Mouse (Mus musculus) limb, embryonic 12.5 days (tissue): ENCODE data around the gene Oxt. TPM values are rescaled to one million over a fixed set of nuclear protein-coding genes. Genes with fewer than 3 reads are reported as not detected.
"Not testable (repeated sequence)": the region's sequence is repeated elsewhere in the genome, so short reads cannot be mapped to it uniquely, and the experiment has no call there.

ENCODE experiments used
- ATAC-seq: fragments of 200-750 bp; cut with Nextera tagmentation; 2 replicates; pipeline ENCODE4 v1.8.0; 2017; ENCODE audit warnings: low read depth, moderate TSS enrichment; ENCODE audit not compliant: insufficient number of reproducible peaks, insufficient read depth, low FRiP score, low TSS enrichment
- H3K27ac ChIP-seq: fragments of 300-500 bp; sonication (generic); 2 replicates; pipeline ENCODE4 v1.5.1; 2016; ENCODE audit warnings: mild to moderate bottlenecking, moderate library complexity
- H3K27me3 ChIP-seq: fragments of 300-500 bp; sonication (generic); 2 replicates; pipeline ENCODE4 v1.6.1; 2016; ENCODE audit warnings: mild to moderate bottlenecking, moderate library complexity
- H3K36me3 ChIP-seq: fragments of 300-500 bp; sonication (generic); 2 replicates; pipeline ENCODE4 v1.6.1; 2016; ENCODE audit warnings: mild to moderate bottlenecking, moderate library complexity
- H3K4me1 ChIP-seq: fragments of 300-500 bp; sonication (generic); replicated peaks from 2 replicates; pipeline ENCODE4 v1.6.1; 2016
- H3K4me2 ChIP-seq: fragments of 300-500 bp; sonication (generic); 2 replicates; pipeline ENCODE4 v1.6.1; 2016; ENCODE audit warnings: mild to moderate bottlenecking, moderate library complexity
- H3K4me3 ChIP-seq: fragments of 300-500 bp; sonication (generic); replicated peaks from 2 replicates; pipeline ENCODE4 v1.5.1; 2016; ENCODE audit warnings: mild to moderate bottlenecking
- H3K9ac ChIP-seq: fragments of 300-500 bp; sonication (generic); replicated peaks from 2 replicates; pipeline ENCODE4 v1.6.1; 2016; ENCODE audit warnings: mild to moderate bottlenecking, moderate library complexity
- H3K9me3 ChIP-seq: fragments of 300-500 bp; sonication (generic); 2 replicates; pipeline ENCODE4 v1.6.1; 2016; ENCODE audit warnings: mild to moderate bottlenecking, moderate library complexity
- WGBS: fragments of 180-500 bp; shearing (Covaris S2); methylation state at CpG from one replicate; pipeline ENCODE4 v1.1.7; 2016; 5-methylcytosine and 5-hydroxymethylcytosine counted together
- polyA plus RNA-seq: library from polyadenylated mRNA; unstranded; fragments of >200 nt; fragmentation: Nextera tagmentation; extraction: Ambion mirVana; gene quantifications from 2 replicates; pipeline ENCODE4 v1.2.1, GENCODE M21; 2016

Oxt gene
- polyA plus RNA-seq, 1 experiment from 2014 or later = not detected

DNA sequence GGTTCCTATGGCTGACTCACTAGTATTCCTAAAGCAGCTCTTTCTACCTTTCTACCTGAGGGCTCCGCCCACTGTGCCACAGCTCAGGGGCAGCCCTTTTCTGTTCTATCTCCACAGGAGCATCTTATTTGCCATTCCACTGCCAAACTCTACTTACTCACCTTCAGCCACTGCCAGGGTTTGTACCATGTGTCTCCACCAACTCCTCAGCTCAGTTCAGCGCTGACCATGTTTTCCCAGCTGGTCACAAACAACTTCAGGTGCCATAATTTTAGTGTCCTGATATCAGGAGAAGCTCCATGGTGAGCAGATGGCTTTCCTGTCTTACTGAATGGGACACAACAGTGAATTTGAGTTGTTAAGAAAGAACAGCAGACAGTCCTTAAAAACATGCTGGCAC, 18.5 kb upstream of the Oxt start:
- H3K27ac ChIP-seq = no peak overlapping the region
- WGBS = 99% methylated on average over 2 of the region's 2 CpGs
- H3K4me3 ChIP-seq = no peak overlapping the region
- ATAC-seq = no peak
- H3K36me3 ChIP-seq = peaks cover 60% of the 10 kb centered on the region
- no peak overlapping the region for H3K4me2 ChIP-seq
- H3K4me1 ChIP-seq = no peaks in the 10 kb centered on the region
- no peaks in the 10 kb centered on the region for H3K27me3 ChIP-seq
- no peaks in the 10 kb centered on the region for H3K9me3 ChIP-seq
- no peak overlapping the region for H3K9ac ChIP-seq

DNA sequence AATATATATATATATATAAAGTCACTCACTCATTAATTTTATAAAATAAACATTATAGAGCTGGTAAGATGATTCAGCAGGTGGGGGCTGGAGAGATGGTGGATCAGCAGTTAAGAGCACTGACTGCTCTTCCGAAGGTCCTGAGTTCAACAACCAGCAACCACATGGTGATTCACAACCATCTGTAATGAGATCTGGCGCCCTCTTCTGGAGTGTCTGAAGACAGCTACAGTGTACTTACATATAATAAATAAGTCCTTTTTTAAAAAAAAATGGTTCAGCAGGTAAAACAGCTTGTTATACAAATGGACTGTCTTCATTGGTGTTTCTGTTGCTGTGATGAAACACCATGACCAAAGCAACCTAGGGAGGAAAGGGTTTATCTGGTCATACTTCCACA, 18.0 kb upstream of the Oxt start:
- H3K4me1 ChIP-seq = peaks cover 5% of the 10 kb centered on the region
- no peak overlapping the region for H3K4me2 ChIP-seq
- peaks cover 54% of the 10 kb centered on the region for H3K36me3 ChIP-seq
- H3K27me3 ChIP-seq = no peaks in the 10 kb centered on the region
- no peak overlapping the region for H3K4me3 ChIP-seq
- ATAC-seq = no peak
- H3K9me3 ChIP-seq = no peaks in the 10 kb centered on the region
- no peak overlapping the region for H3K27ac ChIP-seq
- WGBS = 76% methylated on average over 2 of the region's 2 CpGs
- H3K9ac ChIP-seq = no peak overlapping the region

DNA sequence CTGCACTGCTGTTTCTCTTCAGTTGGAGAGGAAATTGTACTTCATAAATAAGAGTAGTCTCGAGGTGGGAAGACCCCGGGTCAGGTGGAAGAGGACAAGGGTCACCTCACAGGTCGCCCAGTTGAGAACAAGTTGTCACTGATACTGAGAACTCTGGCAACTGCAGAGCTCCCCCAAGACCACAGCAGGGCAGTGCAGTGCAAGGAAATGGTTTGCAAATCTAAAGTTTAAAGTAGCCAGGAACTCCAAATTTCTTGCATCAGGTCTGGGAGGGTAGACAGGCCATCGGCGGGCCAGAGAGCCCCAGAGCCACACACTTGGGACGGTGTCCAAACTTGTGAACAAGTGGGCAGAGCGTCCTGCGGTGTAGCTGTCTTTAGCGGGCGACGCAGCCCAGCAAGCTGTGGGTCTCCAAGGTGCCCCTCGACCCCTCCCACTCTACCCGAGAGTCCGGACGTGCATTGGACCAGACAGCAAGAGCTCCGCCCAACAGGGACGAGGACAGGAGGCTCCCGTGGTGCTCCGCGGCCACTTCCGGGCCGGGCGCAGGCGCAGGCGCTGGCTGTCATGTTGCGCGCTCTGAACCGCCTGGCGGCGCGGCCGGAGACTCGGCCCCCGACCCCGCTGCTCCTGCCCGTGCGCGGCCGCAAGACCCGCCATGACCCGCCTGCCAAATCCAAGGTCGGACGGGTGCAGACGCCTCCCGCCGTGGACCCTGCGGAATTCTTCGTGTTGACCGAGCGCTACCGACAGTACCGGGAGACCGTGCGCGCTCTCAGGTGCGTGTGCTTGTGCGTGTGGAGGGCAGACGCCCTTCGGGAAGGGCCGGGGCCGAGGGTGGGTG, 12.5 kb upstream of the Oxt start, which contains the start of gene Mrps26:
Gene Mrps26, plus strand, starts transcription at position 531 of the 844 bp plus-strand sequence.
- Histone ChIP-seq H3K4me1 (peaks cover 26% of the 10 kb centered on the region), H3K9me3 (no peaks in the 10 kb centered on the region), H3K36me3 (peaks cover 26% of the 10 kb centered on the region), H3K4me3 (peak within 1 kb of the TSS; percentile 88), H3K27ac (peak within 1 kb of the TSS; percentile 59; the same call in 1 of the 2 replicates), H3K9ac (peak within 1 kb of the TSS; percentile 86), H3K27me3 (no peaks in the 10 kb centered on the region), H3K4me2 (peak within 1 kb of the TSS; percentile 94)
- WGBS = under 1% methylated on average over 61 of the region's 61 CpGs
- peak; percentile 97 for ATAC-seq

DNA sequence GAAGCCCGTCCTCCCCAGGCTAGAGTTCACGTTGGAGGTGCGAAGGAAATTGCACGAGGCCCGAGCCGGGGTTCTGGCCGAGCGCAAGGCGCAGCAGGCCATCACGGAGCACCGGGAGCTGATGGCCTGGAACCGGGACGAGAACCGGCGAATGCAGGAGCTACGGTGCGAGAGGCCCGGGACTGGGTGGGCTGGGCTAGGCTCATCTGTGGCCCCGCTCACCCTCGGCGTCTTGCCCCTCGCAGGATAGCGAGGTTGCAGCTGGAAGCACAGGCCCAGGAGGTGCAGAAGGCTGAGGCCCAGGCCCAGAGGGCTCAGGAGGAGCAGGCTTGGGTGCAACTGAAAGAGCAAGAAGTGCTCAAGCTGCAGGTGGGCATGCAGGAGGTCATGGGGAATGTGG, 11.9 kb upstream of the Oxt start:
- no peak overlapping the region; the same call in 1 of the 2 replicates for H3K27ac ChIP-seq
- WGBS = under 1% methylated on average over 23 of the region's 23 CpGs

DNA sequence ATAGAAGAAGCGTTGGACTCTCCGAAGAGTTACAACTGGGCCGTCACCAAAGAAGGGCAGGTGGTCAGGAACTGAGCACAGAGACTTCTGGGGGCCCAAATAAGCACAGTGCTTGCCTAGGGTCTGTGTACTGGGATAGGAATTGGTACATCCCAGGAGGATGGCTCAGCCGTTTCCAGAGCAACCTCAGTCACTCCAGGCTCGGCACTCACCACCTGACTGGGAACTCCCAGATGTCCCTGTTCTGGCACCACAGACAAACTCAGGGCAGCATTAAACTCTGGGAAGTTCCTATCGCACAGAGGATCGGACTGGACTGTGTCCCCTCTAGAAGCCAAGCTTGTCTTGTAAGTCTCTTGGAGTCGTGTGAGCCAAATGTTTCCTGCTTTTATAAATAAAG, 11.0 kb upstream of the Oxt start:
- whole genome bisulfite sequencing = 72% methylated on average over 8 of the region's 8 CpGs
- Histone ChIP-seq H3K27ac (no peak overlapping the region), H3K9me3 (no peaks in the 10 kb centered on the region), H3K9ac (peak overlapping the region; percentile 86; the same call in 1 of the 2 replicates), H3K4me1 (peaks cover 26% of the 10 kb centered on the region), H3K36me3 (peaks cover 23% of the 10 kb centered on the region), H3K4me3 (peak overlapping the region; percentile 88), H3K27me3 (no peaks in the 10 kb centered on the region), H3K4me2 (peak overlapping the region; percentile 94)
- no peak for ATAC-seq

More for the DNA sequence above, 11.9 kb upstream of the Oxt start:
- peak overlapping the region; percentile 86 for H3K9ac ChIP-seq
- peak; percentile 21 for ATAC-seq
- H3K9me3 ChIP-seq = no peaks in the 10 kb centered on the region
- peak overlapping the region; percentile 94 for H3K4me2 ChIP-seq
- peak overlapping the region; percentile 88 for H3K4me3 ChIP-seq
- no peaks in the 10 kb centered on the region for H3K27me3 ChIP-seq
- peaks cover 26% of the 10 kb centered on the region for H3K4me1 ChIP-seq
- H3K36me3 ChIP-seq = peaks cover 23% of the 10 kb centered on the region

DNA sequence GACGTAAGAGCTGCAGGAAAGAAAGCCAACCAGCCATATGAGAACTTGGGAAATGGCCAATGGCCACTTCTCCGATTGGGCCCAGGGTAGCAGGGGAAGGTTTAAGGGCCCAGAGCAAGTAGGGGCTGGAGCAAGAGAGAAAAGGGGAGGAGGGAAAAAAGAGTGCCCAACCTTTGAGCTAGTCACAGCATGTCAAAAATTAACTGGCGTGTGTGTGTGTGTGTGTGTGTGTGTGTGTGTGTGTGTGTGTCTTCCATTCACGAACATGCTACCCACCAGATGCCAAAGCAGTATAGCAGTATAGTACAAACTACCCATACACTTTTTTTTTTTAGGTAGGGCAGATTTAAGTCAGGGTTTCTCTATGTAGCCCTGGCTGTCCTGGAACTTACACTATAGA, 7.1 kb upstream of the Oxt start:
- H3K4me2 ChIP-seq = no peak overlapping the region
- ATAC-seq = no peak
- peaks cover 8% of the 10 kb centered on the region for H3K27me3 ChIP-seq
- peaks cover 19% of the 10 kb centered on the region for H3K4me1 ChIP-seq
- no peaks in the 10 kb centered on the region for H3K9me3 ChIP-seq
- no peak overlapping the region for H3K27ac ChIP-seq
- peaks cover 23% of the 10 kb centered on the region for H3K36me3 ChIP-seq
- H3K9ac ChIP-seq = no peak overlapping the region
- H3K4me3 ChIP-seq = no peak overlapping the region
- WGBS = 73% methylated on average over 4 of the region's 4 CpGs

DNA sequence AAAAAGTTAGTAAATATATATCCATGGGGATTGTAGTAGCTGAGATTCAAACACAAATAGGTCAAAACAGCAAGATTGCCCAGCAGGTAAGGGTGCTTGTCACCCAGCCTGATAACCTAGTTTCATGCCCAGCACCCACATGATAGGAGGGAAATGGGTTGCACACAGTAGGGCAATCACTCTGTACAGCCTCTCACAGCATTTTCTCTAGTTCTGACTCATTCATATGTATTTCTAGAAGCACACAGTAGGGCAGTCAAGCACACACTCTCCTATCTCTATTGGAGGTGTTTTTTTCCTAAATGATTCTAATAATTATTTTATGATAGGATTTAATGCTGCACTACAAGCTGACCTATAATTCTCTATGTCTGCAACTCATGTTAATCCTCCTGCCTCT, 6.0 kb upstream of the Oxt start:
- peaks cover 16% of the 10 kb centered on the region for H3K27me3 ChIP-seq
- no peak overlapping the region for H3K4me2 ChIP-seq
- H3K9ac ChIP-seq = no peak overlapping the region
- H3K4me1 ChIP-seq = peaks cover 9% of the 10 kb centered on the region
- no peak for ATAC-seq
- H3K4me3 ChIP-seq = no peak overlapping the region
- no peak overlapping the region for H3K27ac ChIP-seq
- H3K9me3 ChIP-seq = no peaks in the 10 kb centered on the region
- H3K36me3 ChIP-seq = peaks cover 22% of the 10 kb centered on the region

DNA sequence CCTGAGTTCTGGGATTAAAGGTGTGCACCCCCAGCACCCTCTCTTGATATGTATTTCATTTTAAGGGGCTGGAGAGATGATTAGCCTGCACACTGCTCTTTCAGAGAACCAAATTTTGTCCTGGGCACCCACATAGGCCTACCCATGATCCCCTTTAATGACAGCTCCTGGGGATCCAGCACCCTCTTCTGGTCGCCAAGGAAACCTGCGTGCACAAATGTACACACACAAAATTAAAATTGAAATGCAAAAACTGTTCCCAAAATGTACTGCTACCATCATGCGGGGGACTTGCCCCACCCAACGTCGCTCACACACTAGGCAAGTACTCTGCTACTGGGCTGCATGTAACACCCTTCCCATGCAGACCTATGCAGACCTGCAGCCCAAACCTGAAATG, 1.0 kb upstream of the Oxt start:
- 88% methylated on average over 5 of the region's 5 CpGs for WGBS
- no peak overlapping the region for H3K27ac ChIP-seq
- no peak overlapping the region for H3K4me3 ChIP-seq
- no peaks in the 10 kb centered on the region; the same call in 1 of the 2 replicates for H3K9me3 ChIP-seq
- H3K4me2 ChIP-seq = no peak overlapping the region
- no peaks in the 10 kb centered on the region for H3K36me3 ChIP-seq
- no peak for ATAC-seq
- peaks cover 66% of the 10 kb centered on the region for H3K27me3 ChIP-seq
- H3K4me1 ChIP-seq = peaks cover 11% of the 10 kb centered on the region
- H3K9ac ChIP-seq = no peak overlapping the region

DNA sequence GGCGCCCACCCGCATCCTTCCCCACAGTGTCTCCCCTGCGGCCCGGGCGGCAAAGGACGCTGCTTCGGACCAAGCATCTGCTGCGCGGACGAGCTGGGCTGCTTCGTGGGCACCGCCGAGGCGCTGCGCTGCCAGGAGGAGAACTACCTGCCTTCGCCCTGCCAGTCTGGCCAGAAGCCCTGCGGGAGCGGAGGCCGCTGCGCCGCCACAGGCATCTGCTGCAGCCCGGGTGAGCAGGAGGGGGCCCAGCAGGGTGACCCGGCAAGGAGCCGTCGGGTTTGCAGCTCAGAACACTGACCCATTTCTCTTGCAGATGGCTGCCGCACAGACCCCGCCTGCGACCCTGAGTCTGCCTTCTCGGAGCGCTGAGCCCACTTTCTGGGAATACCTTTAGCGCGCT, 591 bp downstream of the Oxt start:
- H3K9ac ChIP-seq = peak overlapping the region; percentile 44
- H3K4me2 ChIP-seq = peak overlapping the region; percentile 55
- peak overlapping the region; percentile 35 for H3K4me3 ChIP-seq
- H3K27ac ChIP-seq, H3K9me3 ChIP-seq, H3K36me3 ChIP-seq, ATAC-seq: not testable (repeated sequence)
- WGBS = 2% methylated on average over 32 of the region's 32 CpGs
- H3K4me1 ChIP-seq = peaks cover 19% of the 10 kb centered on the region
- H3K27me3 ChIP-seq = peaks cover 82% of the 10 kb centered on the region

DNA sequence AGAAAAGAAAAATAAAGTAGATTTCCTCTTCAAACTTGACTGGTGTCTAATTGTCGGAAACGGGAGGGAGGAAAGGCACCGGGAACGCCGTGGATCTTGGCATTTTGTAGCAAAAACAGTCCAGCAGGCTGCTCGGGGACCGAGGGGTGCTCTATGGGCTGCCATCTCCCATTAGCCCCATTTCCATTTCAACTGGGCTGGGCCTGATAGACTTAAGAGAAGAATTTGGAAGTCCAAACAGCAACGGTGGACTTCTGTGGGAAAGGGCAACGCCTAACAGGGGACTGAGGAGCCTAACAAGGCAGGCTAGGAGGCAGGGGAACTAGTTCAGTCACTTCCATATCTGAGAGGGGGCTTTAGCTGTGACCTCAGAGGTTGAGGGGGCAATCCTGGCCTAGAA, 1.0 kb downstream of the Oxt start:
- Histone ChIP-seq H3K27ac (no peak overlapping the region), H3K9ac (no peak overlapping the region), H3K9me3 (no peaks in the 10 kb centered on the region; the same call in 1 of the 2 replicates), H3K4me2 (peak overlapping the region; percentile 55), H3K36me3 (no peaks in the 10 kb centered on the region), H3K27me3 (peaks cover 87% of the 10 kb centered on the region), H3K4me1 (peaks cover 19% of the 10 kb centered on the region), H3K4me3 (peak overlapping the region; percentile 35)
- no peak for ATAC-seq
- WGBS = 4% methylated on average over 9 of the region's 9 CpGs

DNA sequence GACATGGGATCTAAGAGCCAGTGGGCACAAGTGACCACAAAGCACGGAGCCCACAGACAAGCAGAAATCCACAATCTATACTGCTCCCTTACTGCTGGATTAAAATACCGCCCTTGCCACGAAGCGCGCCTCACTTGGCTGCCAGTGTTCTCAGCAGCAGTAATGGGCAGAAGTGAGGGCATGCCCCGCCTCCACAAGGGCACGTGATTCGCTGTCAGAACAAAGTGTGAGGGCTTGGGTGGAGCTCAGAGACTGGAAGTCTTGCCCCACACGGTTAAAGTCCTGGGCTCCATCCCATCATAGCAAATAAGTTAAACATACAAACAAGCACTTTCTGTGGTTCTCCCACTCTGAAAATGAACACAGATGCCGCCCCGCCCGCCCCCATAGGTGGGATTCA, 1.7 kb downstream of the Oxt start:
- ATAC-seq = no peak
- H3K27ac ChIP-seq = no peak overlapping the region

More for the DNA sequence above, 1.7 kb downstream of the Oxt start:
- WGBS = 5% methylated on average over 12 of the region's 12 CpGs
- peaks cover 93% of the 10 kb centered on the region for H3K27me3 ChIP-seq
- peak overlapping the region; percentile 7 for H3K4me2 ChIP-seq
- no peaks in the 10 kb centered on the region for H3K36me3 ChIP-seq
- H3K9ac ChIP-seq = no peak overlapping the region
- H3K4me1 ChIP-seq = peaks cover 19% of the 10 kb centered on the region
- H3K9me3 ChIP-seq = no peaks in the 10 kb centered on the region; the same call in 1 of the 2 replicates
- peak overlapping the region; percentile 35 for H3K4me3 ChIP-seq
